Comparison of ENCODE assay signal across 9 mouse cellular contexts in genomic region chr2:148874617-148875334, GRCm38 (mm10). TPM values are rescaled to one million over a fixed set of nuclear protein-coding genes. Genes with fewer than 3 reads are reported as not detected.
DNase-seq lines count a peak whose midpoint lies in the region; ATAC-seq and TF ChIP-seq lines count a peak whose summit lies in the region.
"Had no signal": no experiment of that assay in that cellular context is flagged by ENCODE, and none has a peak within 500 bp of the region (broad histone marks: within the 10 kb centered on the region; RNA-seq: fewer than 3 reads in every experiment).

No protein-coding gene starts in this region.

- WGBS in heart, embryonic 15.5 days, result under 1% methylated on average over 34 of the region's 34 CpGs
- 2% methylated on average over 34 of the region's 34 CpGs for WGBS in midbrain, embryonic 11.5 days

- peak overlapping the region; percentile 91 for H3K27ac ChIP-seq in cortical plate, adult 2 months (ENCODE audit: insufficient read depth, low read length)
- peak overlapping the region; percentile 97 for H3K27ac ChIP-seq in heart, embryonic 15.5 days
- H3K27ac ChIP-seq in midbrain, embryonic 11.5 days (ENCODE audit: low read depth, low read length), result peak overlapping the region; percentile 10; the same call in 1 of the 2 replicates

- DNase-seq in CD4-positive helper T cell, adult 2 months (ENCODE audit: low read depth, low spot score), result peak; percentile 24
- peak; percentile 72 for DNase-seq in Muller cell, postnatal 12 days (ENCODE audit: inconsistent ontology term)
- peak; percentile 50 to 53 for DNase-seq in kidney, postnatal 36 days
- DNase-seq in midbrain, embryonic 11.5 days (ENCODE audit: low spot score, missing footprints), result peak; percentile 98
- DNase-seq in urinary bladder, adult 18-20 months (ENCODE audit: low spot score in 2 of 2), result no peak
- no peak for DNase-seq in thymus, postnatal 36 days

- peak overlapping the region; percentile 89 for H3K4me3 ChIP-seq in cortical plate, adult 2 months (ENCODE audit: insufficient read depth, low read length)
- peak overlapping the region; percentile 96 for H3K4me3 ChIP-seq in heart, embryonic 15.5 days
- peak overlapping the region; percentile 60 for H3K4me3 ChIP-seq in midbrain, embryonic 11.5 days (ENCODE audit: low read depth, low read length)

- no peaks in the 10 kb centered on the region for H3K27me3 ChIP-seq in heart, embryonic 15.5 days
- H3K27me3 ChIP-seq in midbrain, embryonic 11.5 days (ENCODE audit: control insufficient read depth, insufficient read depth, low read length), result no peaks in the 10 kb centered on the region

- peaks cover 1% of the 10 kb centered on the region; the same call in 1 of the 2 replicates for H3K4me1 ChIP-seq in cortical plate, adult 2 months (ENCODE audit: control insufficient read depth, insufficient read depth, low read length)
- H3K4me1 ChIP-seq in heart, embryonic 15.5 days (replicated peaks), result peaks cover 53% of the 10 kb centered on the region
- H3K4me1 ChIP-seq in midbrain, embryonic 11.5 days (ENCODE audit: control insufficient read depth, insufficient read depth, low read length), result peaks cover 23% of the 10 kb centered on the region

- ATAC-seq in heart, embryonic 15.5 days (replicated peaks; ENCODE audit: insufficient number of reproducible peaks, insufficient read depth, low FRiP score, low read depth), result peak; percentile 33
- peak; percentile 73 for ATAC-seq in midbrain, embryonic 11.5 days (ENCODE audit: low FRiP score)

- peak overlapping the region; percentile 97 for H3K9ac ChIP-seq in heart, embryonic 15.5 days
- H3K9ac ChIP-seq in midbrain, embryonic 11.5 days (ENCODE audit: low read length), result peak overlapping the region; percentile 71

- H3K9me3 ChIP-seq in heart, embryonic 15.5 days (replicated peaks), result no peaks in the 10 kb centered on the region
- H3K9me3 ChIP-seq in midbrain, embryonic 11.5 days (ENCODE audit: control insufficient read depth, low read length), result no peaks in the 10 kb centered on the region

- peak overlapping the region; percentile 78 for H3K4me2 ChIP-seq in heart, embryonic 15.5 days
- peak overlapping the region; percentile 81 for H3K4me2 ChIP-seq in midbrain, embryonic 11.5 days

- H3K36me3 ChIP-seq in heart, embryonic 15.5 days, result peaks cover 17% of the 10 kb centered on the region; the same call in 1 of the 2 replicates
- H3K36me3 ChIP-seq in midbrain, embryonic 11.5 days (ENCODE audit: control insufficient read depth, insufficient read depth, low read length), result peaks cover 10% of the 10 kb centered on the region; the same call in 1 of the 2 replicates

- TF ChIP-seq POLR2A in cortical plate, adult 2 months (IDR thresholded peaks at IDR 0.05; ENCODE audit: extremely low read depth, insufficient read depth, low read length), result no peak

- TF ChIP-seq CTCF in cortical plate, adult 2 months (IDR thresholded peaks at IDR 0.05; ENCODE audit: extremely low read depth, insufficient read depth, low read length), result no peak

RNA-seq across cellular contexts. Expression of gene Cst3, which starts 0.7 kb away (rescaled TPM):
- 4,891 and 5,493 TPM in 2 replicates for polyA plus RNA-seq in cortical plate, adult 2 months (2012; rRNA removed)
- 654 and 710 TPM in 2 replicates for polyA plus RNA-seq in heart, embryonic 15.5 days (2015; fragmentation: Nextera tagmentation; extraction: Ambion mirVana)
- 341 and 346 TPM in 2 replicates for polyA plus RNA-seq in midbrain, embryonic 11.5 days (2014; fragmentation: Nextera tagmentation; extraction: Ambion mirVana)

RNA-seq across cellular contexts. Expression of gene 9230104L09Rik, which starts 9.9 kb away (rescaled TPM):
- not detected in 2 replicates for polyA plus RNA-seq in cortical plate, adult 2 months (2012; rRNA removed)
- polyA plus RNA-seq in heart, embryonic 15.5 days (2015; fragmentation: Nextera tagmentation; extraction: Ambion mirVana), result 0.49 and 0.53 TPM in 2 replicates
- not detected in 2 replicates for polyA plus RNA-seq in midbrain, embryonic 11.5 days (2014; fragmentation: Nextera tagmentation; extraction: Ambion mirVana)

RNA-seq across cellular contexts. Expression of gene Cst9, which starts 39.8 kb away (rescaled TPM):
- polyA plus RNA-seq in cortical plate, adult 2 months (2012; rRNA removed), result not detected in 2 replicates
- polyA plus RNA-seq in heart, embryonic 15.5 days (2015; fragmentation: Nextera tagmentation; extraction: Ambion mirVana), result 2.9 and 5.3 TPM in 2 replicates
- not detected in 2 replicates for polyA plus RNA-seq in midbrain, embryonic 11.5 days (2014; fragmentation: Nextera tagmentation; extraction: Ambion mirVana)
- polyA plus RNA-seq: large intestine, adult 2 months had no signal

RNA-seq across cellular contexts. Expression of gene Cst13, which starts 54.9 kb away (rescaled TPM):
- polyA plus RNA-seq in cortical plate, adult 2 months (2012; rRNA removed), result not detected in 2 replicates
- not detected in 2 replicates for polyA plus RNA-seq in heart, embryonic 15.5 days (2015; fragmentation: Nextera tagmentation; extraction: Ambion mirVana)
- polyA plus RNA-seq in midbrain, embryonic 11.5 days (2014; fragmentation: Nextera tagmentation; extraction: Ambion mirVana), result not detected in 2 replicates
- polyA plus RNA-seq: large intestine, adult 2 months had no signal

Comparison
In these comparisons a context has a peak if more than half of its experiments do, and no peak if none do; other contexts are left out.
1. DNase-seq: peak in CD4-positive helper T cell, adult 2 months (single experiment), Muller cell, postnatal 12 days (single experiment), kidney, postnatal 36 days (2 of 2) and midbrain, embryonic 11.5 days (single experiment); none in urinary bladder, adult 18-20 months (0 of 2) and thymus, postnatal 36 days (0 of 2).
2. H3K27ac ChIP-seq: peak in every context shown above with its lines; median percentile 97 in heart, embryonic 15.5 days; 91 in cortical plate, adult 2 months; 10 in midbrain, embryonic 11.5 days.
3. Peak in every context shown above with its lines, with median percentiles within 50 percentile points of each other: H3K4me3 ChIP-seq.